Mouse (Mus musculus): Measurements from ENCODE around the gene Olfr1126.
"Not testable (repeated sequence)": the region's sequence is repeated elsewhere in the genome, so short reads cannot be mapped to it uniquely, and the experiment has no call there.

GRCm38 (mm10) chr2:87496993-87497392, 43.2 kb downstream of the Olfr1126 start, which contains the start of gene Pramel7:
- TF ChIP-seq CTCF (IDR thresholded peaks at IDR 0.05; ENCODE audit: borderline replicate concordance, insufficient read depth, low read depth, low read length); POLR2A (IDR thresholded peaks at IDR 0.05; ENCODE audit: borderline replicate concordance, insufficient read depth, low read length): not testable (repeated sequence)

All from cerebellum, adult 2 months (tissue).